Mouse (Mus musculus) kidney, adult 2 months (tissue): ENCODE results near the gene Dus2. TPM values are rescaled to one million over a fixed set of nuclear protein-coding genes. Genes with fewer than 3 reads are reported as not detected.

Source experiments
- DNase-seq: peaks from one replicate; pipeline ENCODE4 v3.0.0; 2021
- H3K27ac ChIP-seq: fragments of 200-500 bp; 2 replicates; pipeline ENCODE4 v1.5.1; 2012; ENCODE audit warnings: low read depth, low read length, control low read depth, inconsistent platforms; ENCODE audit not compliant: insufficient read depth
- H3K27me3 ChIP-seq: fragments of 200-500 bp; replicated peaks from 2 replicates; pipeline ENCODE4 v1.6.1; 2012; ENCODE audit warnings: mild to moderate bottlenecking, moderate library complexity, low read length, inconsistent platforms; ENCODE audit not compliant: control insufficient read depth, insufficient read depth
- H3K36me3 ChIP-seq: fragments of 200-500 bp; 2 replicates; pipeline ENCODE4 v1.6.1; 2012; ENCODE audit warnings: mild to moderate bottlenecking, moderate library complexity, low read length, inconsistent platforms; ENCODE audit not compliant: control insufficient read depth, insufficient read depth
- H3K4me1 ChIP-seq: fragments of 200-500 bp; 2 replicates; pipeline ENCODE4 v1.6.1; 2011; ENCODE audit warnings: low read length; ENCODE audit not compliant: control insufficient read depth, insufficient read depth
- H3K4me3 ChIP-seq: fragments of 200-500 bp; 2 replicates; pipeline ENCODE4 v1.5.1; 2011; ENCODE audit warnings: mild to moderate bottlenecking, low read depth, low read length, control low read depth; ENCODE audit not compliant: insufficient read depth
- CTCF ChIP-seq: fragments of 200-500 bp; conservative IDR thresholded peaks from 2 replicates; pipeline ENCODE4 v1.5.1; 2011; ENCODE audit warnings: low read depth, mild to moderate bottlenecking, control low read depth, low read length, moderate library complexity, mixed read lengths; ENCODE audit not compliant: insufficient read depth, insufficient read length
- POLR2A ChIP-seq: fragments of 200-500 bp; IDR thresholded peaks from one replicate; pipeline ENCODE4 v1.6.1; 2011; ENCODE audit warnings: low read depth, low read length, control low read depth
- WGBS: fragments of 180-500 bp; shearing (Covaris S2); methylation state at CpG from one replicate; pipeline ENCODE4 v1.1.7; 2018; 5-methylcytosine and 5-hydroxymethylcytosine counted together
- polyA plus RNA-seq: library from polyadenylated mRNA; depleted of rRNA; stranded (reverse); fragments of >200 nt; gene quantifications from 2 replicates; pipeline ENCODE4 v1.2.3, GENCODE M21; 2012

The Dus2 gene
- polyA plus RNA-seq, 1 experiment: 11.6 TPM

- peak; percentile 84 for DNase-seq
- H3K4me3 ChIP-seq: no peak overlapping the region
- 47% methylated on average over 3 of the region's 4 CpGs for WGBS
- TF ChIP-seq CTCF: peak; percentile 31; the same call in 1 of the 2 replicates
- no peak for TF ChIP-seq POLR2A
- H3K4me1 ChIP-seq: peaks cover 4% of the 10 kb centered on the region; the same call in 1 of the 2 replicates
- no peaks in the 10 kb centered on the region for H3K27me3 ChIP-seq
- H3K36me3 ChIP-seq: no peaks in the 10 kb centered on the region
- peak overlapping the region; percentile 6; the same call in 1 of the 2 replicates for H3K27ac ChIP-seq
These were observed 33.3 kb upstream of the Dus2 start for GRCm38 (mm10) chr8:105957813-105958212.

- no peaks in the 10 kb centered on the region for H3K36me3 ChIP-seq
- TF ChIP-seq CTCF: no peak
- TF ChIP-seq POLR2A: no peak
- H3K4me3 ChIP-seq: no peak overlapping the region
- DNase-seq: peak; percentile 88
- H3K4me1 ChIP-seq: peaks cover 8% of the 10 kb centered on the region
- 30% methylated on average over 7 of the region's 7 CpGs for WGBS
- no peaks in the 10 kb centered on the region for H3K27me3 ChIP-seq
- H3K27ac ChIP-seq: no peak overlapping the region
These were observed 31.8 kb upstream of the Dus2 start for GRCm38 (mm10) chr8:105959350-105959749.

- Histone ChIP-seq H3K36me3 (no peaks in the 10 kb centered on the region), H3K4me1 (peaks cover 14% of the 10 kb centered on the region), H3K27me3 (no peaks in the 10 kb centered on the region), H3K27ac (no peak overlapping the region), H3K4me3 (no peak overlapping the region)
- no peak for TF ChIP-seq CTCF
- no peak for TF ChIP-seq POLR2A
- WGBS: 87% methylated on average over 14 of the region's 14 CpGs
- no peak for DNase-seq
These were observed 30.0 kb upstream of the Dus2 start for GRCm38 (mm10) chr8:105961101-105961500.

- H3K27ac ChIP-seq: no peak overlapping the region
- DNase-seq: no peak
- H3K4me3 ChIP-seq: no peak overlapping the region
- H3K36me3 ChIP-seq: no peaks in the 10 kb centered on the region
- WGBS: 89% methylated on average over 10 of the region's 10 CpGs
- peaks cover 14% of the 10 kb centered on the region for H3K4me1 ChIP-seq
- H3K27me3 ChIP-seq: no peaks in the 10 kb centered on the region
- TF ChIP-seq POLR2A (no peak), CTCF (no peak)
These were observed 29.6 kb upstream of the Dus2 start for GRCm38 (mm10) chr8:105961536-105961935.

DNA sequence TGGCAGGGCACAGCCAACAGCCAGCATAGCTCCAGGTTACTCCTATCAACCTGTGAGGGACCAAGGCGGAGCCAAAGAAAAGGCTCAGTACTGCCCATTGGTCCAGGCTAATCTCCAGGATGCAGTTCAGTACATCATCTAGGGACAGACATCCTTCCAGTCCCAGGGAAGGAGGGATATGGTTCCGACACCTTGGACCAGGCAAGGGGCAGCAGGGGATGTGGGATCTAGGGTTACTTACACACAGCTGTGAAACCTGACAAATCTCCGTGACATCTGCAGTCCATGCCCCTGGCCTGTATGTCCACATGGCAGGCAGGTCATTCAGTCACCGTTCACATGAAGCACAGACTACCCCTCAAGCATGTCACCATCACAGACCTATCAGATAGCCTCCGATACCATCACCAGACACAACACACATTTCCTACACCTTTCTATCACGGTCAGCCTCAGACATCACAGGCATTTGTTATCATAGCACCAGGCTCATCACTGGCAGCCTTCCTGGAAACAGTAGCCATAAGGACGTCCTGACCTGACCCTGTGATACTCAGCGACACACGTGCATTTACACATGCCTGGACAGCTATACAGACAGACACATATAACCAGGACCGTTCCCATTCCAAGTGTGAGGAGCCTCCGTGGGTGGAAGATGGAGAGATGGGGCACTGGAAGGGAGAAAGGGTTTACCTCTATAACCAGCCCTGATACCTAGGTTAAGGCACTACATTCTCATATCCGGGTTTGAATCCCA is 26.5 kb upstream of the Dus2 start:
- WGBS: 56% methylated on average over 12 of the region's 12 CpGs
- Histone ChIP-seq H3K27ac (peak overlapping the region; percentile 84; the same call in 1 of the 2 replicates), H3K4me3 (peak overlapping the region; percentile 80), H3K4me1 (peaks cover 13% of the 10 kb centered on the region), H3K27me3 (no peaks in the 10 kb centered on the region), H3K36me3 (no peaks in the 10 kb centered on the region)
- no peak for DNase-seq
- TF ChIP-seq POLR2A (no peak), CTCF (no peak)

DNA sequence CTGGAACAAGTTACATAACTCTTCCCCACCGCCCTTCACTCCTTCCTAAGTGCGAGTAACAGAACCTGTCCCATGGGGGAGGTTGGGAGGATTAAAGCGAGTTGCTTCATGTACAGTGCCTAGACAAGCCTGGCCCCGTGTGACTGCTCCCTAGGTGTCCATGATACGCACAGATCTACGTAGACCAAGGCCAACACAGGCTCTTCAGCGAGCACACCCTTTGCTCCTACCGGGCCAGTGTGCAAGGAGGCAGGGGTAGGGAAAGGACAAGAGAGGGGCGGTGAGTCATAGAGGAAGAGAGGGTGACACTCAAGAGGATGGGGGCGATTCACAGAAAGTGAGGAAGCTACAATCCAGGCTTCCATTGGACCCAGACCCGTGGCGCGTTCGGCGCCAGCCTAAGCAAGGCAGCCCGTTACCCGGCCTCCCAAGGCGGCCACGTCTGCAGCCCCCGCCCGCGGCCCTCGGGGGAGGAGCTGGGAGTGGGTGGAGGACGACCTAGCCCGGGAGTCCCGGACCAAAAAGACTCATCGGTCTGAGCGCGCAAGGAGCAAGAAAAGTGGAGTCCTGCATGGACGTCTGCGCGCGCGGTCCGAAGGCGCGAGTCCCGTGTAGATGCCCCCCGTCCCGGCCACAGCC is 25.8 kb upstream of the Dus2 start:
- WGBS: 5% methylated on average over 40 of the region's 40 CpGs
- peaks cover 10% of the 10 kb centered on the region; the same call in 1 of the 2 replicates for H3K4me1 ChIP-seq
- H3K36me3 ChIP-seq: no peaks in the 10 kb centered on the region
- DNase-seq: peak; percentile 37
- H3K27ac ChIP-seq: peak overlapping the region; percentile 84
- H3K27me3 ChIP-seq: no peaks in the 10 kb centered on the region
- no peak for TF ChIP-seq POLR2A
- no peak for TF ChIP-seq CTCF
- peak overlapping the region; percentile 80 for H3K4me3 ChIP-seq

DNA sequence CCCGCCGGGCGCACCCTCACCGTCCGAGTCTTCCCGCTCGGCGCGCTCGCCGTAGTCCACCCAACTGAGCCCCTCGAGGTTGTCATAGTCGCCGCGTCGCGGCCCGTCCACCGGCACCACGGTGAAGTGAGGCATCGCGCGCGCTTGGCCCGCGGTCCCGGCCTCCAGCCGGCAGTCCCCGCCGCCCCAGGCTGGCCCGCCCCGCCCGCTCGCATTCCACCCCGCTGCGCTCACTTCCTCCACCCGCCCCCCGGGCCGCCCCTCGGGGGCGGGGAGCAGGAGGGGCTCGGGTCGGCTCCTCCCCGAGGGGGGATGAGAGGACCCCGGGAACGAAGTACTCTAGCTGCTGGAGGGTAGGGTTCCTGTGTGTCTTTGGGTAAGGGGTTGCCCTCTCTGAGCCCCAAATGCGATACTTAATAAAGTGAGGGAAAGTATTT is 25.2 kb upstream of the Dus2 start, which contains the start of gene Slc12a4:
Gene Slc12a4 (minus strand): TSS at position 193 of the 437 bp plus-strand sequence.
- peak within 1 kb of the TSS; percentile 84 for H3K27ac ChIP-seq
- H3K36me3 ChIP-seq: no peaks in the 10 kb centered on the region
- no peaks in the 10 kb centered on the region for H3K27me3 ChIP-seq
- peaks cover 10% of the 10 kb centered on the region; the same call in 1 of the 2 replicates for H3K4me1 ChIP-seq
- under 1% methylated on average over 47 of the region's 47 CpGs for WGBS
- H3K4me3 ChIP-seq: peak within 1 kb of the TSS; percentile 80
- peak; percentile 83 for DNase-seq
- TF ChIP-seq POLR2A (peak; percentile 48), CTCF (no peak)
